Mouse (Mus musculus) hindbrain, embryonic 15.5 days (tissue): Measurements from ENCODE around the gene Dxo. TPM values are rescaled to one million over a fixed set of nuclear protein-coding genes. Genes with fewer than 3 reads are reported as not detected.
A peak's percentile ranks its signal among the peaks of the same experiment; 100 is the strongest.

ENCODE experiments used
- microRNA-seq: library from miRNA; unstranded; fragments of <30 nt; microRNA quantifications from one replicate; pipeline ENCODE4, GENCODE M21; 2016
- polyA plus RNA-seq: library from polyadenylated mRNA; unstranded; fragments of >200 nt; fragmentation: Nextera tagmentation; extraction: Ambion mirVana; gene quantifications from 2 replicates; pipeline ENCODE4 v1.2.1, GENCODE M21; 2015

The Dxo gene
- polyA plus RNA-seq, 1 experiment from 2014 or later: 68.3 TPM

Small RNA genes within 50 kb of the gene (microRNA-seq; reads per million reads assigned to microRNA genes)
- gene Mir6970: 0.65 reads per million
- gene Mir6971: 3.7 reads per million, percentile 15 among the genes with 10 or more reads in this experiment
- gene Mir6972: not detected

Other genes with a start within 250 kb of the Dxo start
- 4.1 TPM in 2 replicates for gene Gpsm3, start 247.2 kb upstream of the Dxo start, polyA plus RNA-seq
- 8.9 TPM in 2 replicates for gene Pbx2, start 245.8 kb upstream of the Dxo start, polyA plus RNA-seq
- 1.8 TPM in 2 replicates for gene Ager, start 239.2 kb upstream of the Dxo start, polyA plus RNA-seq
- gene Rnf5, start 233.3 kb upstream of the Dxo start, polyA plus RNA-seq: 270 and 283 TPM in 2 replicates
- 123 and 142 TPM in 2 replicates for gene Agpat1, start 232.8 kb upstream of the Dxo start, polyA plus RNA-seq
- 10.1 and 12.8 TPM in 2 replicates for gene Egfl8, start 221.0 kb upstream of the Dxo start, polyA plus RNA-seq
- gene Ppt2, start 208.5 kb upstream of the Dxo start, polyA plus RNA-seq: 19.1 and 20.4 TPM in 2 replicates
- 6.8 and 9.8 TPM in 2 replicates for gene Prrt1, start 207.5 kb upstream of the Dxo start, polyA plus RNA-seq
- gene Fkbpl, start 192.3 kb upstream of the Dxo start, polyA plus RNA-seq: 16.1 and 16.4 TPM in 2 replicates
- 108 and 120 TPM in 2 replicates for gene Atf6b, start 189.9 kb upstream of the Dxo start, polyA plus RNA-seq
- 0.27 and 0.31 TPM in 2 replicates for gene Tnxb, start 166.5 kb upstream of the Dxo start, polyA plus RNA-seq
- gene C4b, start 93.1 kb upstream of the Dxo start, polyA plus RNA-seq: 0.21 and 0.47 TPM in 2 replicates
- not detected in 2 replicates for gene Cyp21a1, start 32.5 kb upstream of the Dxo start, polyA plus RNA-seq
- gene Stk19, start 74 bp upstream of the Dxo start, polyA plus RNA-seq: 43.9 TPM in 2 replicates
- gene Skiv2l, start 13.2 kb downstream of the Dxo start, polyA plus RNA-seq: 59.4 and 63.4 TPM in 2 replicates
- gene Nelfe, start 13.4 kb downstream of the Dxo start, polyA plus RNA-seq: 81.0 and 94.4 TPM in 2 replicates
- 2.5 and 4.1 TPM in 2 replicates for gene Cfb, start 25.5 kb downstream of the Dxo start, polyA plus RNA-seq
- 11.9 and 12.9 TPM in 2 replicates for gene Zbtb12, start 42.5 kb downstream of the Dxo start, polyA plus RNA-seq
- not detected in 2 replicates for gene Gm20547, start 45.0 kb downstream of the Dxo start, polyA plus RNA-seq
- 2.4 and 3.7 TPM in 2 replicates for gene C2, start 61.2 kb downstream of the Dxo start, polyA plus RNA-seq
- 90.9 and 96.7 TPM in 2 replicates for gene Ehmt2, start 61.5 kb downstream of the Dxo start, polyA plus RNA-seq
- 0.09 TPM in 1 of 2 replicates, not detected in the other for gene Slc44a4, start 77.4 kb downstream of the Dxo start, polyA plus RNA-seq
- gene Neu1, start 94.2 kb downstream of the Dxo start, polyA plus RNA-seq: 35.9 and 38.3 TPM in 2 replicates
- gene Hspa1b, start 122.2 kb downstream of the Dxo start, polyA plus RNA-seq: 0.31 and 0.51 TPM in 2 replicates
- 1.0 TPM in 1 of 2 replicates, not detected in the other for gene Gm20481, start 132.9 kb downstream of the Dxo start, polyA plus RNA-seq
- 12.0 and 13.1 TPM in 2 replicates for gene Hspa1a, start 135.1 kb downstream of the Dxo start, polyA plus RNA-seq
- gene Hspa1l, start 135.7 kb downstream of the Dxo start, polyA plus RNA-seq: 1.3 and 1.8 TPM in 2 replicates
- 109 and 113 TPM in 2 replicates for gene Lsm2, start 144.8 kb downstream of the Dxo start, polyA plus RNA-seq
- 60.4 and 68.7 TPM in 2 replicates for gene Vars, start 164.0 kb downstream of the Dxo start, polyA plus RNA-seq
- gene Vwa7, start 179.6 kb downstream of the Dxo start, polyA plus RNA-seq: 0.14 TPM in 2 replicates
- gene Sapcd1, start 191.0 kb downstream of the Dxo start, polyA plus RNA-seq: 1.6 and 2.3 TPM in 2 replicates
- 1.6 and 3.4 TPM in 2 replicates for gene Msh5, start 209.7 kb downstream of the Dxo start, polyA plus RNA-seq
- gene Clic1, start 212.9 kb downstream of the Dxo start, polyA plus RNA-seq: 87.4 TPM in 2 replicates
- 349 and 367 TPM in 2 replicates for gene Ddah2, start 222.0 kb downstream of the Dxo start, polyA plus RNA-seq
- 0.18 TPM in 1 of 2 replicates, not detected in the other for gene Ly6g6c, start 228.4 kb downstream of the Dxo start, polyA plus RNA-seq
- gene Mpig6b, start 229.2 kb downstream of the Dxo start, polyA plus RNA-seq: 0.22 and 0.25 TPM in 2 replicates
- gene Ly6g6e, start 239.9 kb downstream of the Dxo start, polyA plus RNA-seq: 0.43 and 0.53 TPM in 2 replicates
- 1.2 and 1.8 TPM in 2 replicates for gene Ly6g6d, start 241.0 kb downstream of the Dxo start, polyA plus RNA-seq
- 0.24 TPM in 1 of 2 replicates, not detected in the other for gene Ly6g6f, start 248.6 kb downstream of the Dxo start, polyA plus RNA-seq